Mouse (Mus musculus) lung, postnatal 4 days (tissue): ENCODE data around the gene Zfp964.
"Not testable (repeated sequence)": the region's sequence is repeated elsewhere in the genome, so short reads cannot be mapped to it uniquely, and the experiment has no call there.

Experiments
- DNase-seq, 2 experiments: peaks; one replicate each; pipeline ENCODE4 v3.0.0; 2021

Gene Zfp964

GRCm38 (mm10) chr8:69654358-69654981, at the start of gene Zfp964:
Gene Zfp964, plus strand, starts transcription at chr8:69654479.
- peak; percentile 95 for DNase-seq

GRCm38 (mm10) chr8:69614687-69615086, 39.6 kb upstream of the Zfp964 start:
- DNase-seq: no peak

GRCm38 (mm10) chr8:69618078-69618477, 36.2 kb upstream of the Zfp964 start:
- DNase-seq: no peak

- DNase-seq: peak; percentile 98 to 99
Observed at GRCm38 (mm10) chr8:69625095-69625789, 29.0 kb upstream of the Zfp964 start, which contains the start of gene Zfp868. Gene Zfp868, minus strand, starts transcription at chr8:69625548.

- DNase-seq: no peak
Observed at GRCm38 (mm10) chr8:69653808-69654357, 396 bp upstream of the Zfp964 start.

- DNase-seq: no peak
Observed at GRCm38 (mm10) chr8:69661294-69661693, 7.0 kb downstream of the Zfp964 start.

GRCm38 (mm10) chr8:69665051-69665450, 10.8 kb downstream of the Zfp964 start:
- DNase-seq: not testable (repeated sequence)

GRCm38 (mm10) chr8:69701810-69702209, 47.5 kb downstream of the Zfp964 start:
- DNase-seq: no peak

- DNase-seq: not testable (repeated sequence)
Observed at GRCm38 (mm10) chr8:69710624-69711023, 56.3 kb downstream of the Zfp964 start, which contains the start of gene Zfp869. Gene Zfp869, minus strand, starts transcription at chr8:69710724.

GRCm38 (mm10) chr8:69713516-69713915, 59.2 kb downstream of the Zfp964 start:
- DNase-seq: no peak

GRCm38 (mm10) chr8:69715366-69715765, 61.1 kb downstream of the Zfp964 start:
- no peak for DNase-seq
